Comparison of ENCODE assay signal across 9 mouse cellular contexts in the genomic region with DNA sequence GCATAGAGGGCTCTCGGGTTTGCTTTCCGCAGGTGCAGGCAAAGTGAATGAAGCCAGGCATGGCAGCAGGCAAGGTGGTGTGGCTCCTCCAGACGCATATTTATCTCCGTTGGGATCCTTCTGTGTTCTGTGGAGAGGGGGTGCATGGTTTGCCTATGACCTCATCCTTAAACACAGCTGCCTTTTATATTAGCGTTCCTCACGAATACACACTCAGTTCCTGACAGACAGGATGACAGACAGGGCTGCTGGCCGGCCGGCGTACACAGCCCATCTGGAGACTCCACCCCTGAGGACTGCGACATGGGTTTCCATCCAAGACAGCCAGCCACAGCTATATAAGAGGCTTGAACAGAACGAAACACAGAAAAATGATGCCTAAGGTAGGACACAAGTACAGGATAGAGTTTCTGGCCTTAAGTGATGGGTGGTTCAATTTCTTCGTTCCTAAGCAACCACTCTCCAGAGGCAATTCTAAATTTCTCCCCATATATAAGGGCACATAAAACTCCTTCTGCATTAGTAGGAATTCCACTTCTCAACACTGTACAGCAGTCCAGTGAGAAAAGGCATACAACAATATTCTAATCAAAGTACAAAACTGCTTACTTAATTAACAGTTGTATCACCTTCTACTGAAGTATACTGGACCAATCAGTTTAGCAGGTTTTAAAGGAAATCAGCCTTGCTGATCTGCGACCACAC.
A peak's percentile ranks its signal among the peaks of the same experiment; 100 is the strongest.
DNase-seq lines count a peak whose midpoint lies in the region; ATAC-seq and TF ChIP-seq lines count a peak whose summit lies in the region.
"Had no signal": no experiment of that assay in that cellular context is flagged by ENCODE, and none has a peak within 500 bp of the region (broad histone marks: within the 10 kb centered on the region; RNA-seq: fewer than 3 reads in every experiment).

No protein-coding gene starts in this region.

- H3K79me2 ChIP-seq in myocyte (ENCODE audit: control insufficient read depth, insufficient read depth) = peaks cover 5% of the 10 kb centered on the region

- H3K4me1 ChIP-seq in embryonic facial prominence, embryonic 12.5 days = peaks cover 23% of the 10 kb centered on the region
- no peaks in the 10 kb centered on the region for H3K4me1 ChIP-seq in hindbrain, embryonic 11.5 days (replicated peaks; ENCODE audit: control insufficient read depth, insufficient read depth, low read length)
- H3K4me1 ChIP-seq in liver, postnatal 0 days (ENCODE audit: insufficient read depth) = peaks cover 18% of the 10 kb centered on the region

- no peak for TF ChIP-seq EP300 in liver, postnatal 0 days (IDR thresholded peaks at IDR 0.05; ENCODE audit: low read depth)

- WGBS in embryonic facial prominence, embryonic 12.5 days = 44% methylated on average over 13 of the region's 13 CpGs
- WGBS in hindbrain, embryonic 11.5 days = 56% methylated on average over 13 of the region's 13 CpGs
- 70% methylated on average over 13 of the region's 13 CpGs for WGBS in liver, postnatal 0 days (ENCODE audit: insufficient replicate concordance)

- H3K9ac ChIP-seq in embryonic facial prominence, embryonic 12.5 days = no peak overlapping the region
- H3K9ac ChIP-seq in hindbrain, embryonic 11.5 days (ENCODE audit: low read depth, low read length) = no peak overlapping the region
- H3K9ac ChIP-seq in liver, postnatal 0 days (replicated peaks) = no peak overlapping the region

- no peak overlapping the region for H3K4me3 ChIP-seq in embryonic facial prominence, embryonic 12.5 days
- no peak overlapping the region for H3K4me3 ChIP-seq in hindbrain, embryonic 11.5 days (ENCODE audit: low read depth, low read length)
- no peak overlapping the region for H3K4me3 ChIP-seq in myocyte
- no peak overlapping the region for H3K4me3 ChIP-seq in liver, postnatal 0 days (ENCODE audit: low read depth, low read length)

- H3K36me3 ChIP-seq in embryonic facial prominence, embryonic 12.5 days = no peaks in the 10 kb centered on the region
- no peaks in the 10 kb centered on the region for H3K36me3 ChIP-seq in hindbrain, embryonic 11.5 days (ENCODE audit: control insufficient read depth, insufficient read depth, low read length)
- H3K36me3 ChIP-seq in myocyte (ENCODE audit: control insufficient read depth, insufficient read depth) = no peaks in the 10 kb centered on the region
- no peaks in the 10 kb centered on the region for H3K36me3 ChIP-seq in liver, postnatal 0 days (replicated peaks; ENCODE audit: insufficient read depth, low read length)
- H3K36me3 ChIP-seq: G1E had no signal

- DNase-seq in heart, adult 11 months = peak; percentile 98
- DNase-seq in heart, postnatal 25 days (ENCODE audit: low spot score) = no peak
- DNase-seq in hindbrain, embryonic 11.5 days (ENCODE audit: low spot score) = no peak
- no peak for DNase-seq in liver, postnatal 0 days
- no peak for DNase-seq in frontal cortex, adult 2 months (ENCODE audit: extremely low spot score in 1 of 2, low spot score in 1 of 2)
- no peak for DNase-seq in right cerebral cortex, postnatal 36 days (ENCODE audit: low spot score in 2 of 2)

- ATAC-seq in embryonic facial prominence, embryonic 12.5 days (ENCODE audit: insufficient number of reproducible peaks, insufficient read depth, low FRiP score, low TSS enrichment) = 0 out of 2 replicates have a peak, but pooled peaks have one; percentile 29
- peak; percentile 73 for ATAC-seq in hindbrain, embryonic 11.5 days (ENCODE audit: low FRiP score)
- no peak for ATAC-seq in liver, postnatal 0 days

- no peak for TF ChIP-seq CTCF in liver, postnatal 0 days (IDR thresholded peaks at IDR 0.05; ENCODE audit: low read depth)

- no peak overlapping the region for H3K27ac ChIP-seq in embryonic facial prominence, embryonic 12.5 days
- no peak overlapping the region for H3K27ac ChIP-seq in hindbrain, embryonic 11.5 days (ENCODE audit: low read depth, low read length)
- H3K27ac ChIP-seq in liver, postnatal 0 days (ENCODE audit: low read depth) = no peak overlapping the region

- H3ac ChIP-seq in myocyte (ENCODE audit: control insufficient read depth, insufficient read length) = no peak overlapping the region

- H3K4me2 ChIP-seq in embryonic facial prominence, embryonic 12.5 days (replicated peaks) = no peak overlapping the region
- H3K4me2 ChIP-seq in hindbrain, embryonic 11.5 days (replicated peaks; ENCODE audit: low read depth, low read length) = no peak overlapping the region
- H3K4me2 ChIP-seq in myocyte (ENCODE audit: low read depth) = peak overlapping the region; percentile 35
- H3K4me2 ChIP-seq in liver, postnatal 0 days (ENCODE audit: low read depth, low read length) = no peak overlapping the region

- intact Hi-C loops in heart, postnatal 25 days (cut with DNase I) = loop anchor here (2.0 to 5.0 kb wide), 2 partner anchors 42 to 65 kb away; no protein-coding TSS in a partner anchor

- no peaks in the 10 kb centered on the region for H3K9me3 ChIP-seq in embryonic facial prominence, embryonic 12.5 days
- H3K9me3 ChIP-seq in hindbrain, embryonic 11.5 days (ENCODE audit: control insufficient read depth, low read length) = no peaks in the 10 kb centered on the region
- H3K9me3 ChIP-seq in liver, postnatal 0 days (ENCODE audit: low read length) = no peaks in the 10 kb centered on the region
- H3K9me3 ChIP-seq: G1E had no signal

- no peak for TF ChIP-seq POLR2A in myocyte (IDR thresholded peaks at IDR 0.05; ENCODE audit: insufficient read length, low read depth)

- no peaks in the 10 kb centered on the region for H3K27me3 ChIP-seq in embryonic facial prominence, embryonic 12.5 days
- H3K27me3 ChIP-seq in hindbrain, embryonic 11.5 days (ENCODE audit: control insufficient read depth, insufficient read depth, low read length) = no peaks in the 10 kb centered on the region
- H3K27me3 ChIP-seq in myocyte (ENCODE audit: control insufficient read depth, insufficient read depth, insufficient read length) = no peaks in the 10 kb centered on the region
- no peaks in the 10 kb centered on the region for H3K27me3 ChIP-seq in liver, postnatal 0 days (ENCODE audit: insufficient read depth, low read length)

TF ChIP-seq in myocyte, 11 proteins besides CTCF, POLR2A, EP300 and RAD21:
- TF ChIP-seq MYOG (IDR thresholded peaks at IDR 0.05; ENCODE audit: control insufficient read depth in 1 of 3, insufficient read depth in 1 of 3, insufficient read length in 2 of 3, low read depth in 2 of 3) = peak in 1 of 3 experiments; percentile 13
- TF ChIP-seq CEBPB (IDR thresholded peaks at IDR 0.05; ENCODE audit: insufficient read depth, poor library complexity, severe bottlenecking) = no peak
- peak in 2 of 3 experiments; percentile 29 to 58 for TF ChIP-seq MYOD1 (IDR thresholded peaks at IDR 0.05; ENCODE audit: control insufficient read depth in 1 of 3, insufficient read length in 2 of 3, low read depth in 2 of 3)
